Mouse (Mus musculus) 416B (cell line): Measurements from ENCODE around the gene Wwc2.

Experiments used
- DNase-seq: peaks from one replicate; pipeline ENCODE4 v3.0.0; 2011; ENCODE audit warnings: low read depth

Wwc2 gene

DNA sequence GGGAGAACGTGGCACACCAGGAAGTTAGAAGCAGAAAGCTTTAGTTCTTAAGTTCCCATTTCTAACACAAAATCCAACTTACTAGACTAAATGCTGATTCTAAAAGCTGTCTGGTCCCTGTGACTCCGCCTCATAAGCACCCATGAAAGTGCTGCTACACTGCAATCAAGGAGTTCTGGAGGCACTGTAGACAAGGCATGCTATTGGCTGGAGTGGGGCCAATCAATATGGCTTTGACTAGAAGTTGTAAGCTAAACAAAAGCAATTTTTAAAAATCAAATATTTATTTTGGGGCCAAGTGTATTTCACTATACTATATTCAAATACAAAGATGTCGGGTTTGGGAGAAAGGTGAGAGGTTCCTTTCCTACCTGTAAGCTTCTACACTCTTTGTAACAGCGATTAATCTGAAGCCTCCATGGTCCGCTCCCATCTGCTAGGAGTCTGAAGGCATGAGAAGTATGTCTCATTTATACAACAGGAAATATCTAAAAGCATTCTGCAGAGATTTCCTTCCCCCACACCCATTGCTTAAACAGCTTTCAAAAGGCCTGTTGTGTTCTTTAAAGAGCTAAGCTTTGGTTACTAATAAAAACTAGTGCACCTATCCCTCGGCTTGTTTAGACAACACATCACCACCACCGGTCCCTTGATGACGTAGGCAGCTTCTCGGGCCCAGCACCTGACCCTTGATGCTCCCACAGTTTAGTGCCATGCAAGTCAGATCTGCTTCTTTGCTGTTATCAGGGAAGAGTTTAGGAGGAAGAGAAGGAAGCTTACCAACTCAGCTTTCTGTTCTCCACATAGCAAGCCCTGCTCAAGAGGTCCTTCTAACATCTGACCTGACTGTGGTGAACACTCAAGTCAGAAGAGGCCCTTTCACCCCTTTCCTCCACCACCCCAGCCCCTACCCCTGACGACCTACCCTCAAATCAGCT lies 50.5 kb downstream of the Wwc2 start:
- DNase-seq, result no peak

DNA sequence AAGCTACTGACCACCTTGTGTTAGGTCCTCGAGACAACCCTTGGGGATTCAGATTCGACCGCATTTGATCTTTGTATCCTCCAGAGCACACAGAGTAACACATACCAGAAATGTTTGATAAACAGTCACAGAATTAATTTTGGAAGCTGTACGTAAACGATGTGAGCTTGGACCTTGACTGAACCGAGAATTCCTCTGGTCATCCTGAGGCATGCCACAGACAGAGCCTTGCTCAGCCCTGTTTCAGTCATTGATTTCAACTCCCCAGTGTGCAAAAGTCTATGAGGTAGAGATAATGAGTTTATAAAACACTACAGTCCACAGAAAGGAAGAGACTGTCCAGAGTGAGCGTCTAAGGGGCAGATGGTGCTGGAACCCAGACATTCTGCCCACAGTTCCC lies 51.5 kb downstream of the Wwc2 start:
- no peak for DNase-seq

DNA sequence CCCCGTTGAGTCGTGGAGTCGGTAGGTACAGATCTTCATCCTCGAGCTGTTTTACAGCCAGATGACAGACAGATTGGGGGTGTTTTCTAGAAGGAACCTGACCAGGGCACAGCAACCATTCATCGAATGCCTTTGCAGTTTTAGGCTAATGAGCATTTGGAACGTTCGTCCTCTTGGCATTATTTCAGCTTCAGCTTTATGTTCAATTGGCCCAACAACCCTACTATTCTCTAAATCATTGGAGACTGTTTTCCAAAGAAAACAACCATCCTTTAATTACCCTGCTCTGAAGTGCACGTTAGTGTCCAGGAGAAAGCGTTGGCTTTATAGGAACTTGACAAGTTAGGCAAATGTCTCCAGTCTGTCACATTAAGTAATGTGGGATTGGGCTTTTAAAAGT lies 54.3 kb downstream of the Wwc2 start:
- no peak for DNase-seq

DNA sequence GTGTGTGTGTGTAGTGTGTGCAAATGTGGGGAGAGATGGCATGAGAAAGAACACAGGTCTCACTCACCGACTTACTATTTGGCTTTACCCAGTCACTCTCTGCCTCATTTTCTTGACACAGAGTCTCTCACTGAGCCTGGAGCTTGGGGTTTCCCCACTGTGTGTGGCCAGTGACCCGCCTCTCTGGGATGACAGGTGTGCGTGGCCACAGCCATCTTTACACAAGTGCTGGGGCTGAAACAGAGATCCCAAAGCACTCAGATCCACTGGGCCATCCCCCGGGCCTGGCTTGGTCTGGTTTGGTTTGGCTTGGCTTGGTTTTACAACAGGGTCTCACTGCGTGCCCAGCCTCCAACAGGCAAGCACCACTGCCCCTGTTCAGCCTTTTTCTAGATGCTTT lies 55.3 kb downstream of the Wwc2 start:
- no peak for DNase-seq

DNA sequence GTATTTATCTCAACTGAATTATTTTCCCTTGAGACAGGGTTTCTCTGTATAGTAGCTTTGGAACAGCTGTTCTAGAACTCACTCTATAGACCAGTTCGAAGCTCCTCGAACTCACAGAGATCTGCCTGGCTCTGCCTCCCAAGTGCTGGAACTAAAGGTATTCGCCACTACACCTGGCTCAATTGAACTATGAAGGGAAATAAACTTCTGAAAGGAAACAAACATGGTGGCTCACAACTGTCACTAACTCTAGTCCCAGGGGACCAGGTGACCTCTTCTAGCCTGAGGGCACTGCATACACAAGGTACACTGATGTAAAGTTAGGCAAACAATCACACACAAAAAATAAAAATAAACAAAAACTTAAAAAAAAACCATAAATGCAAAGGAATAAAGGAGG lies 57.6 kb downstream of the Wwc2 start:
- no peak for DNase-seq

DNA sequence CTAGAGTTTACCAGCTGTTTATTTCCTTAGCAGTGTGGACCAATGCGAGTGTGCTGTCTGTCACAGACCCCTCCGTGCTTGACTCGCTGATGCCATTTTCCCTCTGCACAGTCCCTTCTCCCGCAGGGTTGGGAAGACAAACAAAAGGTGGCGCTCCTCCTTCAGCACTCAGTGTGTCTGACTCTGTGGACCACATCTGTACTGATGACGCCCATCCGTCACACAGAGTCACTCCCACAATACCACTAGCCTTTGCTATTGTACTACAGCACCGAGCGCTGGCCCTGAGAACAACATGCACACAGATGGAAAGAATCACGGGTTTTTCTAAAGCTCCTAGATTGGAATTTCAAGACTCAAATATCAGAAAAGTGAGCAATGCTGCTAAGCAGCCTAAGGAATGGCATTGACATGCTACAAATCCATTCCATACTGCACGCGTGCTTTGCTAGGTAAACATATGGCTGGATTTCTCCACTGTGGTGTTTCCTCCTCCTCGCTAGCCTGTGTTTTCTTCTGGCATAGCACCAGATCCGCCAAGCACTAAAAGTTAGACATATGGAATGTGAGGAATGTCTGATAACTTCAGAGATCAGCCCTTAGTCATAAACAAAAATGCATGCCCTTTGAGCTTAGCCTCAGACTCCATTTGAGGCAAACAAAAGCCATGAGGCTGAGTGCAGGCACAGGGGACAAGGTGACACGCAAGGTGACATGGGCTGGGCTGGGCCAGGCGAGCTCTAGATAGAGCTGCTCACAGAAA lies 58.5 kb downstream of the Wwc2 start:
- DNase-seq, result no peak

DNA sequence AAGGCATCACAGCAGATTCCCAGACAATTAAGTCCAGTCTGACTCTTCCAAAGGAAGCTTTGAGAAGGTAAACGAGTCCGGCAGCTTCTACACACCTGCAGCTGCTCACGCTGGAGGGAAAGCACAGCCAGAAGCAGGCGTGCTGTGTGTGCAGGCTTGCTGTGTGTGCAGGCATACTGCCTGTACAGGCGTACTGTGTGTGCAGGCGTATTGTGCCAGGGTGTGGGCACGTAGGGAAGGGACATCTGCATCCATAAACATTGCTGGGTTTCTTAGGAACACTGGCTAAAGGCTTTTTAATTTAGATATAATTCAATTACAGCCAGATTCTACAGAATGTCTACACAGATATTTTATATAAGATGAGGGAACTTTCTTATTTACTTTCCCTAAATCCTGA lies 59.4 kb downstream of the Wwc2 start:
- DNase-seq, result no peak

DNA sequence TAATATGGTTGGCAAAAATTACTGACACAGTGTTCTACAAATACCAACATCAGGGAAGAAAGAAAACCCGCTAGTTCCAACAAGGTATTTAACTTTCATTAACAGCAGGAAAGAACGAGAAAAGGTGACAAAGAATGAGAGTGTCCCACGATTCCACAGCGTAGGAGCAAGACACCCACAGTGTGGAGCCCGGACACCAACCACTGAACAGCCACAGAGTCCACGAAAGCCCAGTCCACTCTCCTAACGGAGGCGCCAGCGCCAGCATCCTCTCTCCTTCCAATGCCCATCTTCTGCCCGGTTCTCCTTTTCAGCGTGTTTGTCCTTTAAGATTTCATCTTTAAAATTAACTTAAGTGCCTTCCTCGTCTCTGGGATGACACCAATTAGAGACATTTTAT lies 61.1 kb downstream of the Wwc2 start:
- DNase-seq, result no peak

DNA sequence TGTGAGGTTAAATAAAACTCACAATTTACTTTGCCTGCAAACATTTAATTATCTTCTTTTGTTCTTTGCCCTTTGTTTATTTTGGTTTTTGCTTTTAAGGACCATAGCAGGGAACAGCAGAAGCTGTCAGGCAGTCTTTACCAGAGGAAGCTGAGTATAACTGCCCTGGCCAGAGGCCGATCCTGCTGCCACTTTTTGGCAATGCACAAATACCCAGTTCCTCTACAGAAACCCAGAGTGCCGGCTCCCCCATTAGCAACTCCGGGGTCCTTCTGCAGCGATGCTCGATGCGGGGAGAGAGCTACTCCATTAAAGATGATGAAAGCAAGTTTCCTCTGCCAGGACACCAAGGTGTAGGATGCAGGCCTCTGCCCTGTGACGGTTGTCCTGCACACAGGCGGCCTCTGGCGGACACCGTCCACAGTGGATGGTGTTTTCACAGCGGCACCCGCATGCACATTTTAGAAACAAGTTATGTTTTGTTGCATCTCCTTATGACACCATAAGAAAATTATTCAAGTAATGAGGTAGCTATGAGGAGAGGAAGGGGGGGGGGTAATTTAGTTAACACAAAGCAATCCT lies 62.0 kb downstream of the Wwc2 start:
- DNase-seq, result no peak

DNA sequence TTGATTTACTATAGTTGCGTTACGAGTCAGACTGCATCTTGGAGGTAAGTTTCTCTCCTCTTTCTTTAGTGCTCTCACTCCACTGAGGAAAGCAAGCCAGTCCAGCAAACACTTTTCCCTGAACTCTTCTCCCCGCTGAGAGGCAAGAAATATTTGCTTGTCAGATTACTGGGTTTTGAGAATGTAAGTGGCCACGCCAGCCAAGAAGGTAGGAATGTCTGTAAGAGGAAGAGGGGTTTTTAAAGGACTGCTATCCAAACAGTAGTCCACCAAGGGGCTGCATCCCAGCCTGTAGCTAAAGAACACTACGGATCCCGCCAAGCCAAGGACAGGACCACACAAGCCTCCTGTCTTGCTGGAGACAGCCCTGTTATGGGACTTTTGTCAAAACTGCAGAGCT lies 65.8 kb downstream of the Wwc2 start:
- DNase-seq, result no peak

DNA sequence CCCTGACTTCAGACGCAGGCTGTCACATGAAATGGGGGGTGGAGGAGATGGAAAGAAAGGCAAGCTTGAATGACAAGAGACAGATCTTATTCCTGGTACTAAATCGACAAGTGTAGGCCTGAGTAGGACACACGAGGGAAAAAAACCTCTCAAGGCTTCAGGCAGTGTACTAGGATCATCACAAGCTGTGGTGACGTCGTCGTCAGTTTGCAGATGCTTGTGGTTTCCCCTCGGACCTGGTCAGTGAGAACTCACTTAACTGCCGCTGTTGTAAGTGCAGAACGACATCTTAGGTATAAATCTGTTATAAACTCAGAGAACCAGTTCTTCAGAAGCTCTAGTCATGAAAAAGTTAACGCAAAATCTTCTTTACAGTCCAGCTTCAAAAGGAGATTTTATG lies 67.9 kb downstream of the Wwc2 start:
- DNase-seq, result peak; percentile 87

DNA sequence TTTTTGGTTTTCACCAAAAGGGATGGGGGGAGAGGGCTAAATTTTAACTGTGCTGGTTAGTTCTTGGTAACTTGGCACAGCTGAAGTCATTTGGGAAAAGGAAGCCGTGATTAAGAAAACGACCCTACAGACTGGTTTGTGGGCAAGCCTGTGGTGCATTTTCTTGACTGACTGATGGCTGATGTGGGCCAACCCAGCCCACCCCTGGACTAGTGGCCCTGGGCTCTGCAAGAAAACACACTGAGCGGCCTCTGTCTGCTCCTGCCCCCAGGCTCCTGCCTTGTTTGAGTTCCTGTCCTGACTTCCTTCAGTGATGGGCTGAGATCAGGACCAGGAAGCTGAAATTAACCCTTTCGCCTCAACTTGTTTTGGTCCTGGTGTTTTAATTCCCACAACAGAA lies 68.7 kb downstream of the Wwc2 start:
- DNase-seq, result peak; percentile 79

DNA sequence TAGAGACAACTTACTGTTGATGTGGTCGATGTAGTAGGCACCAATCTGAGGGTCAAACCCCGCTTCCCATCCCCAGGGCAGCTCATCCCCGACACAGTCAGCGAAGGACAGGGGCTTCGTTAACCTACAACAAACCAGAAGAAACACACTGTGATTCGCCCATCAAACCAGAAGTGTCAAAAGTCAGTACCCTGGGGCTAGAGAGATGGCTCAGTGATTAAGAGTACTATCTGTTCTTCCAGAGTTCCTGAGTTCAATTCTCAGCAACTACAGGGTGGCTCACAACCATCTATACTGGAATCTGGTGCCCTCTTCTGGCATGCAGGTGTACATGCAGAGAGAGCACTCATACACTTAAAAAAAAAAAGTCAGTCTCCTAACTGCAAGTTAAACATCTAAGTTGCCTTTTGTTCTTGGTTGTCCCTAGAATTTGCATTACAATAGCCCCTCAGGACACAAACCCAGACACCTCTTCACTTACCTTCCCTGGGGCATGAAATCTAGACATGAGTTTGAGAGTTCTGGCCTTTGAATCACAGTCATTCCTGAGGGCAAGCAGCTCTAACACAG lies 70.1 kb downstream of the Wwc2 start:
- DNase-seq, result peak; percentile 53

DNA sequence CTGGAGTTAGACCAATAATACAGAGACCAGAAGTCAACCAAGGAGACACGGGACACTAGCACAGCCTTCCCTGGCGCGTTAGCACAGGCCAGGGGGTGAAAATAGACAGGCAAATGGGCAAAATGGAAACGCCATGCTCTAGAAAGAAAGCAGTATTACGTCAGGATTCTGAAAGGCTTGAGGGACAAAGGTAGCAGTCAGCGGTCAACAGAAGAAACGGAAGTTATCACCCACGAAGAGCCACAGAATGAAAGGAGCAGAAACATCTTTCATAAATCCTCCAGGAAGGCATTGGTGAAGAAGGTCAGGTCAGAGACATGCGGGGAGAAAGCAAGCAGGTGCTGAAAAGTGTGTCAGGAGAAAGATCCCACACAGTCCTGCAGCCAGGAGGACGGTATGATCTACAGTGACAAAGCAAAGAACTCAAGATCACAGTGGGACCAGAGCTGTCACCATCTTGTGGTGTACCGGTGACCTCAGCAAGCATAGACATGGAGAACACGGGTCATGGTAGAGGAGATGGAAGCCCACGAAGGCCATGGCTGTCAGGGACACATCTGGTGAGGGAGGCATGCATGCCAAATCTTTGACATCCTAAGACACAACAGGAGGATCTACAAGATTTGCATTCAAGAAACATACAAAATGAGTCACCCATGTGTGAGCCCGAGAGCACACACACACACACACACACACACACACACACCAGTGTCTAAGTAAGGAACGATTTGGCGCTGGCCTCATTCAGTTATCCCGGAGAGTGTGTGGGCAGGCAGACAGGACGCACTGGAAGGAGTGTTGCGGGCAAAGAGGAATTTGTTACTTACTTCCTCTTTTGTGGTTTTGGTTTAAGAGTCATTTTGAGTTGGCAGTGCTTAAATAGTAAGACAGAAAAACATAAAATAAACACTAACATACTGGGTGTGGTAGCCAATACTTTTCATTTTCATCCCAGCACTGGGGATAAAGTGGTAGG lies 73.4 kb downstream of the Wwc2 start:
- peak; percentile 91 for DNase-seq

DNA sequence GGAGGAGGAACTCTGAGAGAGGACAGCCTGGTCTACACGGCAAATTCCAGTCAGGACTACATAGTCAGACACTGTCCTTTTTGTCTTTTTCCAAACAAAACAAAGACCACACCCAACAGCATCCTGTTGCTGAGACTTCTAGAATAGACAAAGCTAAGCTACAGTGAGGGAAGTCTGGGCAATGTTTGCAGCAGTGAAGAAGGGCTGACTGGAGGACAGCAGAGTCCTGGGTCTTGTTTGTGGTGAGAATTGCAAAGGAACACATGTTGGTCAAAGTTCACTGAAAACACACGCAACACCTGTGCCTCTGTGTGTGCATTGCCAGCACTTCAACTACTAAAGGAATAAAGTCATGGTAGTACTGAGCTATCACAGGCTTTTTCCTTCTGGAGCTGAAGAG lies 75.2 kb downstream of the Wwc2 start:
- no peak for DNase-seq

DNA sequence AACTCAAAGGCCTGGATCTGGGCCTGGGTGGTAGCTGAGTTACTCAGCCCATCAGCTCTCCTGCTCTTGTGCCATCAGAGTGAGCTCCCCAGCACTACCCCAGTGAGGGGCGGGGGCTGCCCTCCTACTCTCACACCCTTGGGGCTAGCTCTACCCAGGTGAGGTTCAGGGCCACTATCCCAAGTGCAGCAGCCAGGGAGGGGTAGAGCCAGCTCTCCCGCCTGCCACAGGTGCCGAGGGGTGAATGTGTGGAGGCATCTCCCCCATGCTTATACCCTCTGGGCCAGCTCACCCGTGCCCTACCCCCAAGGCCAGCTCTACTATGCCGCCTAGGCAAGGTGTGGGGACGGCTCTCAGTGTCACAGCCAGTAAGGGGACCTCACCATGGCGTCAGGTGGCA lies 75.8 kb downstream of the Wwc2 start:
- DNase-seq, result no peak

DNA sequence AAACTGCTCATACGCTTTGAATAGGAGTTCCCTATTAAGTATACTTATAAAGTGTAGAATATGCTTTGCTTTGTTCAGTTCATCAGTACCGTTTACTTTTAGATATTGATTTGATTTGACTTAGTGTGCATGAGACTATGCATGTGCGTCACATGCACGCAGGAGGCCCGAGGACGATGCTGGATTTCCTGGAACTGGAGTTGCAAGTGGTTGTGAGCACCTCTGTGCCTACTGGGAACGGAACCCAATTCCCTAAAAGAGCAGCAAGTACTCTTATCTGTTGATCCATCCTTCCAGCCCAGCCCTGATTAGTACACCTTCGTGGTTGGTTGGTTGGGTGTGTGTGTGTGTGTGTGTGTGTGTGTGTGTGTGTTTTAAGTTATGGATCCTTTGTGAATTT lies 76.6 kb downstream of the Wwc2 start:
- no peak for DNase-seq

DNA sequence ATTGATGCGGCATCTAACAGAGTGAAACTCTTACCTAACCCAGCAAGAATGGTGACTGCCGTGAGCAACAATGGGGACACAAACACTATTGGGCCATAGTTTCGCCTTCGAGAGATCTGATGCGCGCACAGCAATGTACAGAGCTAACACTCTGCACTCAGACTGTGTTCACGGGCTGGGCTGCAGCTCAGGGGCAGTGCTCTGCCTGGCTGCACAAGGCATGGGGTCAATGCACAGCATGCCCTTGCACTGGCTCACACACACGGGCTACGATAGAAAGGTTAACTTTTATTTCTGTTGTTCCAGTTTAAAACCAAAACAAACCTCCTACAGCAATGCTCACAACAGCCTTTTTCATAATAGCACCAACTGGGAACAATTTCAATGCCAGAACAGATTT lies 77.1 kb downstream of the Wwc2 start:
- no peak for DNase-seq

DNA sequence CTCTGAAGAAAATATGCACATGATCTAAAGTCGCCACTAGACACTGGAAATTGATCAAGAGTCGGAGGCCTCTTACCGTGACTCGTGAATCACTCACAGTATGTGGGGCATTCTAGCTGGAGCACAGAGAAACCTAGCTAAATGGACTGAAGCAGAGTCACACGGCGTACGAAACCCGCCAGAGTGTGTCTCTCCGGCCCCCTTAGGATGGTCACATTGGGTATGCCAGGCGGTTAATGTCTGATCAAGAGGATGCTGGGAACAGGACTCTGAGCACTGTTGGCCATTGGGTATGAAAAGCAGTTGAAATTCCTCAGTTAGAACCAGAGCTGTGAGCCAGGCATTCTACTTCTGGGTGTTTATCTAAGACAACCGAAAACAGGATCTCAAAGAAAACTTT lies 81.0 kb downstream of the Wwc2 start:
- no peak for DNase-seq

DNA sequence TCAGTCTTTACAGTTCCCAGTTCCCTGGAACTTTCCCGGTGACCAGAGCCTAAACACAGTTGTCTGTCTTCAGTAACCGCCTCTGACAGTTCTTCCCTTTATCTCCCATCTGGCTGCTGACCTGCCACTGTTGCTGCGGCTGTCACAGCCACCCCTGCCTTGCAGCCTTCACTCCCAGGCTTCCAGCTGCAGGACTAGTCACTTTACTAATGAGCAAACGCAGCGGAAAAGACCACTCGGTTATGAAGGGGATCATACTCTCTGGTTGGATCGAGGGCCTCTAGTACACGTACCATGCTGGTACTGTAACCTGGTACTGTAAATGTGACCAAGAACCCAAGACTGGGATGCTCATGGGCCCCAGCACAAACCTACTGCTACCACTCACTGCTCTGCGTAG lies 83.7 kb downstream of the Wwc2 start:
- DNase-seq, result no peak

DNA sequence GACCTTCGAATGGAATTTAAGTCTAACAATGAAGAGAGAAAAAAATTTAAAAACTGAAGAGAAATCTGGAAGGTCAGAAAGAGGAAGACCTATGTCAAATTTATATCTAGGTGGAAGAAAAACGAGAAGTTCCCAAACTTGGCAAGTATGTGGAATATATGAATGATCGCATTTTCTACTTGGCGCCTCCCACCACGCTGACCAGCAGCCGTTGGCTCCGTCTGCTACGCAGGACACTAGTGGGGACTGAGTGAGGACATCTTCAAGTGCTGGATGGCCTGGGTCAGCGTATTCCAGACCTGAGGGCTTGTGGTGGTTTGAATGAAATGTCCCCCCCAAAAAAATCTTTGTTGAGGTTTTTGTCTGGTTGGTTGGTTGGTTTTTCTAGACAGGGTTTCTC lies 84.6 kb downstream of the Wwc2 start:
- no peak for DNase-seq

DNA sequence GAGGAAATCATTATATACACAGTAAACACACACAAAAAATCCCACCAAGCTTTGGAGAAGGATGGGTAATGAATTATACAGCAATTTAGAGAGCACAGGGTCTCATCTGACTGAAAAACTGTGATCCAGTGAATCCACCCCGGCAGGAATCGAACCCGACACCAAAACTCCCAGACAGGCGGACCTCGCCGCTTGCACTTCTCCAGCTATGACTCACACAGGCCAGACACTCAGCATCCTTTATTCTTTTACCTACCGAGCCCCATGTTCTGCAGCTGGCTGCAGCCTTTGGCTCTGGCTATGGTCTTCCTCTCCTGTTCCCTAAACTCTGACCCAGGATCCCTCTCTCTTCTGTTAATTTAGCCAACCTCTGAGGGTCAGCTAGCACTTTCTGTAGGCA lies 85.5 kb downstream of the Wwc2 start:
- no peak for DNase-seq
